Mouse (Mus musculus) gastrocnemius, adult 18-20 months (tissue): ENCODE measurements around the gene Fam83b. TPM values are rescaled to one million over a fixed set of nuclear protein-coding genes. Genes with fewer than 3 reads are reported as not detected.

Source experiments
- DNase-seq: peaks from one replicate; pipeline ENCODE4 v3.0.0; 2021; ENCODE audit warnings: low spot score
- total RNA-seq, 2 experiments: library from RNA; stranded (reverse); gene quantifications; 2 replicates each; pipeline ENCODE4 v1.2.3; 2021

The Fam83b gene
- total RNA-seq, 2 experiments from 2014 or later, result not detected

DNA sequence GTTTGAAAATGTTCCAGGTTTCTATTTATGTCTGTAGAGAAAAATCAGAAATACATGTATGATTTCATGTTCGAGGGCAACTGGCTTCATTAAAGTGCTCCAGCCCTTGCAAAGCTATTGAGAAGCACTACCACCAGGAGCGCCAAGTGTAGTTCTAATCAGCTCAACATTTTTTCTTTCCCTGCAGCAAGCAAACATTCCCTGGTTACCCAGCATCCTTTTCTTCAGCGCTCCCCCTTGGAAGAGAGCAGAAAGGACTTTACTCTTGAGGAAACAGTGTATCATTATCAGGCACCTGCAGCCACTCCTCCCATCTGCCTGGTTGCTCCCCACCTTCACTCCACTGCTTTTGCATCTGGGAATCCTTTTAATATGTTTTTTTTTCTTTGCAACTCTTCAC, 45.3 kb downstream of the Fam83b start:
- DNase-seq, result no peak

DNA sequence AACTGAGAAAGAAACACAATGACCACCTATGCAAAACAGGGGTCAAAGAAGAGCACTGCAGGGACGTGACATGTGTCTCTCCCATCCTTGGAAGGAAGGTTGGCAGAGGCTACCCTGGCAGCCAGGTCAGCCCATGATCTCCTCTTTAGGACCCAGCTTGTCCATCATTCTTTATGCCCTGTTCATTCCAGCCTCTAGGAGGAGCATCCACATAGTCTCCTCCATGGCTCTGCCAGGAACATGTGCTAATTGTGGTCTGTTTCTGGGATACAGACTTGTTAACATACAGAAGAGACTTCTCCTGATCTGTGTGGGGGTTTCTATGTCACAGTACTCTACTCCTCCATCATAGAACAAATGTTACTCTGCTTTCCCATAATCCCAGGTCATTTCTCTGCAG, 48.3 kb downstream of the Fam83b start:
- no peak for DNase-seq

DNA sequence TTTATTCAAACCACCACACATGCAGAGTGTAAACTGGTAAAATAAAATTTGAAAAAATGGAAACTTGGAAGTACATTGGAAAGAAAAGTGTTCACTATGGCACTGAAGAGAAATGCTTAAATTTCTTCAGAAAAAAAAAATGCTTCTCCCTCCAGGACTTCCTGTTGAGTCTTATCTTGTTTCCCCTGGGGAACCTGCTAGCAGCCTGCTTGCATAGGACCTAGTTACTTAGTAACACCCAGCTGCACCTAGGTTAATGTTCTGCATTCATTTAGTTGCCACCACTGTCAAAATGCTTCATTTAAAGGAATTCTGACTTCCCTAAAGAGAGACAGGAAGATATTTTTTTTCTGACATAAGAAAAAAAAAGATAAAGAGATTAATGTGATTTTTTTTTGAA, 61.3 kb downstream of the Fam83b start:
- no peak for DNase-seq

DNA sequence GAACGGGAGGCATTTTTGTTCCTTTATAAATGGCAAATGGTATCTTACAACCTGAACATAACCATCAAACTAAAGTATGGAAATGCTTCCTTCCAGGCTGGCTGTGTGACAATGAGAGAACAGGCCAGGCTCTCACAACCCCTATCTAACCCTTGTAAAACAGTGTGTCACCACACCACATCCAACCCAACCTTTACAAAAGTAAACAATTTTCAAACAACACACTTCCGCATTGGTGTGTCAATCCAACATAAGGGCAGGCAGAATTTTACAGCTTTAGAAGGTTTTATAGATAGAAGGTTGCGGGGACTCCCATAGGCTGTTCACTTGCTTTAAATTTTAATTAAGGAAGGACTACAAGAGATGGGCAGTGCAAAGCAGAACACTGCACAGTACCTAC, 77.2 kb downstream of the Fam83b start:
- DNase-seq, result no peak

DNA sequence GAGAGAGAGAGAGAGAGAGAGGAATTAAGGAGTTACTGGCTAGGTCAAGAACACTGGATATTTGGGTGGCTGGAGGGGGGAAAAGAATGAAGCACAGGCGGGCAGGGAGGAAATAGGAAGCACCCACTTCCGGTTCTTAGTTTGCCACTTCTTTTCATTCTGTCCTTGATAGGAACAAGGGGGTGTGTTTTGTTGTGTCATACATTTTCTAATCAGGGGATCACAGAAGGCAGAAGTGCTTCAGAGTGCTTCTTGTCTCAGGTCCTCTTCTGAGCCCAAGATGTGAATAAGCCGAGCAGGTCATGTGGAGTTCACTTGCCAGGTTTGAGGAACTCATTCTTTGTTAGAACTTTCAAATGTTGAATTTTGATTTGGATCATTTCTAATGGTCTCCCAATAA, 86.8 kb downstream of the Fam83b start:
- no peak for DNase-seq

DNA sequence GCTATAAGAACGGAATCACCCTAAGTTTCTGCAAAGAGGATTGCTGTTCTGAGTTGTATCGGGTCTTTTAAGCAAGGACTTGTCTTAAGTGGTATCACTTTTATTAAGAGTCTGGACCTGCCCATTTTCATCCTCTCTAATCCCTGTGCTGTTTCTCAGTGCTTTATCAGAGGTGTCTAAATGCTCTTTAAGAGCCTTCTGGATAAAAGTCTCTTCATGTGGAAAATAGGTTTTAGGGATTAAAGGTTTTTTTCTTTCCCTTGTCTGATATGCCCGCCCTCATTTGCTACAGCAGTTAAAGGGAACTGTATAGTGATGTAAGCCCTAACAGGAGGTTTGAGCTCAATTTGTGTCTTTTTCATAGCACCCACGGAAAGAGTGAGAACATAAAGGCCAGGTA, 97.4 kb downstream of the Fam83b start:
- no peak for DNase-seq

DNA sequence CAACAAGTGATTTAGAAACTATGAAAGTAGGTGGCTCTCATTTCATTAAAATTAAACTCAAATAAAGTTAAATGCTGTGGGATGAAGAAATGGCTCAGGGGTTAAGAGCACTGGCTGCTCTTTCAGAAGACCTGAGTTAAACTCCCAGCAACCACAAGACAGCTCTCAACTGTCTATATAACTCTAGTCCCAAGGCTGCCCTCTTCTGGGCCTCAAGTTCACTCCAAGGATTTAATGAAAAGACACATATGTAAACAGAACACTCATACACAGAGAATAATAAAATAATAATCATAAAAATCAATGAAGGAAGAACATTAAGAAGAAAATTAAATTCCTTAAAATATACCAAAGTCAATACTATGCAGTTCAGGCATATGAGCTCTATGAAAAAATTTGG, 105.4 kb downstream of the Fam83b start:
- DNase-seq, result no peak

DNA sequence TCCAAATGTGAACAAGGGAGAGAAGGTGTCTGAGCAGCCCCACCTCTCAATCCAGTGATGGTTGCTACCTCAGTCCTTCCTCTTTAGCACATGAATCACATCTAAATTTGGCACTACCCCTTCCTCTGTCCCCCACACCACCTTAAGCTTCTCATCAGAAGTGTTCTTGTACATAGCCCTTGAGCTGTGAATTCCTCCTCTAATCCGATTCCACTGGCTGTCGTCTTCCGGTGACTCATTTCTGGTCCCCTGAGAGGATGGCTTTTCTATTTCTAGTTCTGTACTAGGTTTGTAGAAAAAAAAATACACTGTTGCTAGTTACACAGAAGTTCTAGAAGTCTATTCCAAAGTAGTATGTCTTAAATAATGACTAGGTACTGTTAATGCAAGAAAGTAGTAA, 111.2 kb downstream of the Fam83b start:
- no peak for DNase-seq

Other genes starting within 250 kb of the Fam83b start
- gene Hcrtr2, start 243.3 kb downstream of the Fam83b start, total RNA-seq, result not detected